Mouse (Mus musculus): ENCODE measurements around the gene Rad51.

The Rad51 gene

GRCm38 (mm10) chr2:119166901-119167865, 54.6 kb downstream of the Rad51 start, which contains the start of gene Gchfr:
Gene Gchfr, plus strand, starts transcription at chr2:119167773.
- peak; percentile 72 for DNase-seq

- no peak for DNase-seq
Observed at GRCm38 (mm10) chr2:119167866-119168256, 55.3 kb downstream of the Rad51 start.

- DNase-seq: no peak
Observed at GRCm38 (mm10) chr2:119170282-119170681, 57.7 kb downstream of the Rad51 start.

- DNase-seq: no peak
Observed at GRCm38 (mm10) chr2:119171574-119171973, 59.0 kb downstream of the Rad51 start.

GRCm38 (mm10) chr2:119172446-119172845, 59.9 kb downstream of the Rad51 start:
- DNase-seq: no peak

- DNase-seq: peak; percentile 78
Observed at GRCm38 (mm10) chr2:119172862-119173576, 60.4 kb downstream of the Rad51 start.

GRCm38 (mm10) chr2:119173991-119174651, 61.5 kb downstream of the Rad51 start, which contains the start of gene Gm14137:
Gene Gm14137, plus strand, starts transcription at chr2:119174509.
- no peak for DNase-seq

GRCm38 (mm10) chr2:119174866-119175265, 62.3 kb downstream of the Rad51 start:
- no peak for DNase-seq

- no peak for DNase-seq
Observed at GRCm38 (mm10) chr2:119175614-119176013, 63.0 kb downstream of the Rad51 start.

- no peak for DNase-seq
Observed at GRCm38 (mm10) chr2:119176761-119177160, 64.2 kb downstream of the Rad51 start.

GRCm38 (mm10) chr2:119177384-119177939, 64.9 kb downstream of the Rad51 start:
- no peak for DNase-seq

GRCm38 (mm10) chr2:119182914-119183313, 70.3 kb downstream of the Rad51 start:
- DNase-seq: no peak

GRCm38 (mm10) chr2:119189029-119189710, 76.6 kb downstream of the Rad51 start:
- peak; percentile 91 for DNase-seq

- DNase-seq: no peak
Observed at GRCm38 (mm10) chr2:119190969-119191368, 78.4 kb downstream of the Rad51 start.

GRCm38 (mm10) chr2:119194140-119194539, 81.5 kb downstream of the Rad51 start:
- DNase-seq: no peak

- no peak for DNase-seq
Observed at GRCm38 (mm10) chr2:119196316-119197108, 83.9 kb downstream of the Rad51 start.

Measured in lung, postnatal 14 days (tissue).